Mouse (Mus musculus): ENCODE results near the gene Fam107b.
"Not testable (repeated sequence)": the region's sequence is repeated elsewhere in the genome, so short reads cannot be mapped to it uniquely, and the experiment has no call there.

The Fam107b gene

GRCm38 (mm10) chr2:3704311-3705162 is 134.2 kb downstream of the Fam107b start:
- Histone ChIP-seq H3K27me3 (ENCODE audit: insufficient read depth, low read length) (no peaks in the 10 kb centered on the region), H3K36me3 (ENCODE audit: insufficient read depth, low read length) (no peaks in the 10 kb centered on the region), H3K4me3 (replicated peaks; ENCODE audit: low read length) (no peak overlapping the region), H3K9me3 (ENCODE audit: low read length) (no peaks in the 10 kb centered on the region), H3K4me1 (replicated peaks; ENCODE audit: low read depth, low read length) (no peaks in the 10 kb centered on the region)
- TF ChIP-seq POU5F1 (IDR thresholded peaks at IDR 0.05; ENCODE audit: borderline replicate concordance, low read length) (no peak), CTCF (conservative IDR thresholded peaks at IDR 0.05; ENCODE audit: low read length) (no peak), NANOG (IDR thresholded peaks at IDR 0.05; ENCODE audit: borderline replicate concordance, low read length) (no peak)

GRCm38 (mm10) chr2:3705283-3705682 is 135.0 kb downstream of the Fam107b start:
- H3K27me3 ChIP-seq (ENCODE audit: insufficient read depth, low read length); H3K4me1 ChIP-seq (replicated peaks; ENCODE audit: low read depth, low read length); H3K9me3 ChIP-seq (ENCODE audit: low read length); H3K36me3 ChIP-seq (ENCODE audit: insufficient read depth, low read length); H3K4me3 ChIP-seq (replicated peaks; ENCODE audit: low read length): not testable (repeated sequence)

GRCm38 (mm10) chr2:3707236-3707635 is 136.9 kb downstream of the Fam107b start:
- TF ChIP-seq NANOG (IDR thresholded peaks at IDR 0.05; ENCODE audit: borderline replicate concordance, low read length) (no peak), POU5F1 (IDR thresholded peaks at IDR 0.05; ENCODE audit: borderline replicate concordance, low read length) (no peak), CTCF (conservative IDR thresholded peaks at IDR 0.05; ENCODE audit: low read length) (no peak)
- Histone ChIP-seq H3K9me3 (ENCODE audit: low read length) (no peaks in the 10 kb centered on the region), H3K36me3 (ENCODE audit: insufficient read depth, low read length) (no peaks in the 10 kb centered on the region), H3K4me3 (replicated peaks; ENCODE audit: low read length) (no peak overlapping the region), H3K27me3 (ENCODE audit: insufficient read depth, low read length) (no peaks in the 10 kb centered on the region), H3K4me1 (replicated peaks; ENCODE audit: low read depth, low read length) (peaks cover 6% of the 10 kb centered on the region)

GRCm38 (mm10) chr2:3708621-3709020 is 138.3 kb downstream of the Fam107b start:
- TF ChIP-seq POU5F1 (IDR thresholded peaks at IDR 0.05; ENCODE audit: borderline replicate concordance, low read length) = no peak
- TF ChIP-seq CTCF (conservative IDR thresholded peaks at IDR 0.05; ENCODE audit: low read length) = no peak
- no peak for TF ChIP-seq NANOG (IDR thresholded peaks at IDR 0.05; ENCODE audit: borderline replicate concordance, low read length)
- no peak overlapping the region for H3K4me3 ChIP-seq (replicated peaks; ENCODE audit: low read length)
- peaks cover 15% of the 10 kb centered on the region for H3K4me1 ChIP-seq (replicated peaks; ENCODE audit: low read depth, low read length)
- H3K27me3 ChIP-seq (ENCODE audit: insufficient read depth, low read length) = peaks cover 1% of the 10 kb centered on the region; the same call in 1 of the 2 replicates
- no peaks in the 10 kb centered on the region for H3K36me3 ChIP-seq (ENCODE audit: insufficient read depth, low read length)
- no peaks in the 10 kb centered on the region for H3K9me3 ChIP-seq (ENCODE audit: low read length)

GRCm38 (mm10) chr2:3709882-3710281 is 139.6 kb downstream of the Fam107b start:
- Histone ChIP-seq H3K27me3 (ENCODE audit: insufficient read depth, low read length) (peaks cover 11% of the 10 kb centered on the region), H3K36me3 (ENCODE audit: insufficient read depth, low read length) (no peaks in the 10 kb centered on the region), H3K9me3 (ENCODE audit: low read length) (no peaks in the 10 kb centered on the region), H3K4me3 (replicated peaks; ENCODE audit: low read length) (no peak overlapping the region), H3K4me1 (replicated peaks; ENCODE audit: low read depth, low read length) (peaks cover 22% of the 10 kb centered on the region)
- no peak for TF ChIP-seq CTCF (conservative IDR thresholded peaks at IDR 0.05; ENCODE audit: low read length)
- no peak for TF ChIP-seq NANOG (IDR thresholded peaks at IDR 0.05; ENCODE audit: borderline replicate concordance, low read length)
- no peak for TF ChIP-seq POU5F1 (IDR thresholded peaks at IDR 0.05; ENCODE audit: borderline replicate concordance, low read length)

- Histone ChIP-seq H3K4me1 (replicated peaks; ENCODE audit: low read depth, low read length) (peaks cover 23% of the 10 kb centered on the region), H3K36me3 (ENCODE audit: insufficient read depth, low read length) (no peaks in the 10 kb centered on the region), H3K4me3 (replicated peaks; ENCODE audit: low read length) (no peak overlapping the region), H3K9me3 (ENCODE audit: low read length) (no peaks in the 10 kb centered on the region), H3K27me3 (ENCODE audit: insufficient read depth, low read length) (peaks cover 17% of the 10 kb centered on the region)
- TF ChIP-seq CTCF (conservative IDR thresholded peaks at IDR 0.05; ENCODE audit: low read length) = no peak
- TF ChIP-seq POU5F1 (IDR thresholded peaks at IDR 0.05; ENCODE audit: borderline replicate concordance, low read length) = no peak
- no peak for TF ChIP-seq NANOG (IDR thresholded peaks at IDR 0.05; ENCODE audit: borderline replicate concordance, low read length)
Observed at GRCm38 (mm10) chr2:3710521-3710920, 140.2 kb downstream of the Fam107b start.

GRCm38 (mm10) chr2:3712369-3713042 is 142.2 kb downstream of the Fam107b start:
- H3K27me3 ChIP-seq (ENCODE audit: insufficient read depth, low read length) = peaks cover 22% of the 10 kb centered on the region
- H3K9me3 ChIP-seq (ENCODE audit: low read length) = no peaks in the 10 kb centered on the region
- no peak overlapping the region for H3K4me3 ChIP-seq (replicated peaks; ENCODE audit: low read length)
- H3K4me1 ChIP-seq (replicated peaks; ENCODE audit: low read depth, low read length) = peaks cover 25% of the 10 kb centered on the region
- TF ChIP-seq CTCF (conservative IDR thresholded peaks at IDR 0.05; ENCODE audit: low read length) = no peak
- H3K36me3 ChIP-seq (ENCODE audit: insufficient read depth, low read length) = no peaks in the 10 kb centered on the region

GRCm38 (mm10) chr2:3713212-3713681 is 143.0 kb downstream of the Fam107b start:
- Histone ChIP-seq H3K4me3 (replicated peaks; ENCODE audit: low read length) (peak overlapping the region; percentile 95), H3K27me3 (ENCODE audit: insufficient read depth, low read length) (peaks cover 22% of the 10 kb centered on the region), H3K36me3 (ENCODE audit: insufficient read depth, low read length) (no peaks in the 10 kb centered on the region), H3K9me3 (ENCODE audit: low read length) (no peaks in the 10 kb centered on the region), H3K4me1 (replicated peaks; ENCODE audit: low read depth, low read length) (peaks cover 25% of the 10 kb centered on the region)
- TF ChIP-seq CTCF (conservative IDR thresholded peaks at IDR 0.05; ENCODE audit: low read length) (no peak), POU5F1 (IDR thresholded peaks at IDR 0.05; ENCODE audit: borderline replicate concordance, low read length) (no peak)

Measured in E14TG2a.4 (cell line).